Mouse (Mus musculus): ENCODE results near the gene Ccdc138. TPM values are rescaled to one million over a fixed set of nuclear protein-coding genes. Genes with fewer than 3 reads are reported as not detected.
A peak's percentile ranks its signal among the peaks of the same experiment; 100 is the strongest.

The Ccdc138 gene
- polyA plus RNA-seq, 1 experiment from 2014 or later, result 6.8 TPM

DNA sequence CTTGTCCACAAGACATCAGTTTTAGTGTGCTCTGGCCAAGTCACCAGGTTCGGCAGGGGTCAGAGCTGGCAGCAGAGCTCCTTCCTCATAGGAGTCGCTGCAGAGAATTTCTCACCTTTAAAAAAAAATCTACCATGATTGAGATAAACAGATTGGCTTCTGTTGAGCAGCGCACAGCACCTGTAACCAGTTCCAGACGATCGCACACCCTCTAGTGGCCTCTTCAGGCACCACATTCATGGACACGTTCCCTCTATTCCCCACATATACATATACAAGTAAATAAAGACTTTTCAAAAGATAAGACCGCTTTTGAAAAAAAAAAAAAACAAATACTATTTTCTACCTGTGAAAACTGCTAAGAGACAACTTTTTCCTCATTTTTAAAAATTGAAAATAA lies 61.4 kb downstream of the Ccdc138 start:
- 0 out of 2 replicates have a peak, but pooled peaks cover 3% of the 10 kb centered on the region for H3K4me1 ChIP-seq (ENCODE audit: control insufficient read depth, insufficient read depth, low read length)
- 29% methylated on average over 7 of the region's 7 CpGs for WGBS
- no peak overlapping the region for H3K9ac ChIP-seq (ENCODE audit: low read length)
- H3K27me3 ChIP-seq (ENCODE audit: control insufficient read depth, insufficient read depth, low read length), result no peaks in the 10 kb centered on the region
- no peaks in the 10 kb centered on the region for H3K9me3 ChIP-seq (replicated peaks; ENCODE audit: control insufficient read depth, low read length)
- ATAC-seq (ENCODE audit: insufficient read depth, low FRiP score), result no peak
- no peaks in the 10 kb centered on the region for H3K36me3 ChIP-seq (ENCODE audit: control insufficient read depth, insufficient read depth, low read length)
- no peak overlapping the region for H3K27ac ChIP-seq (ENCODE audit: low read length)
- no peak overlapping the region for H3K4me3 ChIP-seq (replicated peaks; ENCODE audit: low read length)
- no peak overlapping the region for H3K4me2 ChIP-seq (ENCODE audit: low read depth, low read length)

DNA sequence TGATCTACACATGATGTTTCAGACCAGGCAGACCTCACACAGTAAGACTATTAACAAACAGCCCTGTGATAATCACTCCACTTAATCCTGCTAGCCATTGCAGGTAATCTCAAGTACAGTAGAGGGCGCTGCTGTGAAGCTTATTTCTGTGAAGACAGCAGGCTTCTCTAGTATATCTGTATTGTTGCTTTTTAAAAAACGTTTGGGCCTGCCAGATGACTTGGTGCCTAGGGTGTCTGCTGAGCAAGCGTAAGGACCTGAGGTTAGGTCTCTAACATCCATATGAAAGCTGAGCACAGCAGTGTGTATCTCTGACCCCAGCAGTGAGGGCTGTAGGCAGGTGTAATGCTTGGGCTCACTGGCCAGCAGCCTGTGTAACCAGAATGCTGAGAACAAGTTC lies 62.2 kb downstream of the Ccdc138 start:
- 0 out of 2 replicates have a peak, but pooled peaks have one; percentile 47 for ATAC-seq (ENCODE audit: insufficient read depth, low FRiP score)
- H3K4me3 ChIP-seq (replicated peaks; ENCODE audit: low read length), result no peak overlapping the region
- 20% methylated on average over 3 of the region's 3 CpGs for WGBS

DNA sequence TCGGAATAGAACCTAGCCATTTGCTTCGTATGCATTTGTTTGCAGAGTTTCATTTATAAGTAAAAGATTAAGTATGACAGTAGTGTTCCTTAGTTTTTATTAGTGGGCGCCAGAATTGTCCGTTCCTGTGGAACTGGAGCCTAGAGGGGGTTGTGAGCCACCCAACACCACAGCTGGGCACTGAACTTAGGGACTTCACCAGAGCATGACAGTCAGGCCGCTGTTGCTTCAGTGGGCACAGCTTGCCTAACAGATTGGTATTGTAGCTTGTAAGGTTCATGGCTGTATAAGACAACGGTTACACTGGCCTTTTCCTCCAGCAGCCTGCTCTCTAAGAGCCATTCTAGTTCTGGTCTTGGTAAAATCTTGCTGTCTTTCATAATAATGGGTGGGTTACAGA lies 62.8 kb downstream of the Ccdc138 start:
- Histone ChIP-seq H3K27me3 (ENCODE audit: control insufficient read depth, insufficient read depth, low read length) (no peaks in the 10 kb centered on the region), H3K9me3 (replicated peaks; ENCODE audit: control insufficient read depth, low read length) (no peaks in the 10 kb centered on the region), H3K9ac (ENCODE audit: low read length) (no peak overlapping the region), H3K4me3 (replicated peaks; ENCODE audit: low read length) (no peak overlapping the region), H3K4me2 (ENCODE audit: low read depth, low read length) (no peak overlapping the region), H3K36me3 (ENCODE audit: control insufficient read depth, insufficient read depth, low read length) (no peaks in the 10 kb centered on the region), H3K4me1 (ENCODE audit: control insufficient read depth, insufficient read depth, low read length) (0 out of 2 replicates have a peak, but pooled peaks cover 3% of the 10 kb centered on the region), H3K27ac (ENCODE audit: low read length) (no peak overlapping the region)
- ATAC-seq (ENCODE audit: insufficient read depth, low FRiP score), result no peak
- 69% methylated on average over 6 of the region's 6 CpGs for WGBS

More for the DNA sequence above, 62.2 kb downstream of the Ccdc138 start:
- no peaks in the 10 kb centered on the region for H3K27me3 ChIP-seq (ENCODE audit: control insufficient read depth, insufficient read depth, low read length)
- no peaks in the 10 kb centered on the region for H3K36me3 ChIP-seq (ENCODE audit: control insufficient read depth, insufficient read depth, low read length)
- no peak overlapping the region for H3K9ac ChIP-seq (ENCODE audit: low read length)
- H3K4me1 ChIP-seq (ENCODE audit: control insufficient read depth, insufficient read depth, low read length), result 0 out of 2 replicates have a peak, but pooled peaks cover 3% of the 10 kb centered on the region
- no peaks in the 10 kb centered on the region for H3K9me3 ChIP-seq (replicated peaks; ENCODE audit: control insufficient read depth, low read length)
- no peak overlapping the region for H3K27ac ChIP-seq (ENCODE audit: low read length)
- H3K4me2 ChIP-seq (ENCODE audit: low read depth, low read length), result no peak overlapping the region

DNA sequence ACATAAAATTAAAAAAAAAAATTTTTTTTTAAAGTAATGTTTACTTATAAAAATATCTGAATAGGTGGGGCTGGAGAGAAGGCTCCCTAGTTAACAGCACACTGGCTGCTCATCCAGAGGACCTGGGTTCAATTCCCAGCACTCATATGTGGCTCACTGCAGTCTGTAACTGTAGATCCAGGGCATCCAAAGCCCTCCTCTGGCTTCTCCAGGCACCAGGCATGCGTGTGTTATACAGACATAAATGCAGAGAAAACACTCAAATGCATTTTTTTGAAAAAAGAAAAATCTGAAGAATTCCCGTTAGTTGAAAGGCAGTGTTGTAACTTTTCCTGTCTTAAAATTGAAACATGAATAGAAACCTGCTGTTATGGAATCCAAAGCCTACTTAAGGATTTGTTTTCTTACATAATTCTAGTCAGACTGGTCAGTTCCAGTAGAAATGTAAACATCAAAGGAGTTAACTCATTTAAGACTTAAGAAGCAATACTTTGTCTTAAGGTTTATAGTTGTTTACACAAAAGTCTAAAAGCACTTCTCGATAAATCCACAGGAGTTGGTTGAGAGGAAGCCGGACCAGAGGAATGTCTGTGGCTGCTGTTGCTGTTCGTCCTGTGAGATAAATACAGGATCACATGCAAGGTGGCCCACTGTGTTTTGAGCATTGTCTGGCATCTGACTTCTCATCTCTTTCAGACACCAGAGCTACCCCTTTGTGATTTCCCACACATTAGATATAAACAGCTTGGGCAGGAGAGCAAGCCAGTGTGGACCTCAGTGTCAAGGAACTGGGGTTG lies 87.9 kb downstream of the Ccdc138 start:
- Histone ChIP-seq H3K9ac (ENCODE audit: low read length) (no peak overlapping the region), H3K9me3 (replicated peaks; ENCODE audit: control insufficient read depth, low read length) (no peaks in the 10 kb centered on the region), H3K4me3 (replicated peaks; ENCODE audit: low read length) (no peak overlapping the region), H3K4me1 (ENCODE audit: control insufficient read depth, insufficient read depth, low read length) (no peaks in the 10 kb centered on the region), H3K4me2 (ENCODE audit: low read depth, low read length) (no peak overlapping the region), H3K27ac (ENCODE audit: low read length) (no peak overlapping the region), H3K36me3 (ENCODE audit: control insufficient read depth, insufficient read depth, low read length) (no peaks in the 10 kb centered on the region), H3K27me3 (ENCODE audit: control insufficient read depth, insufficient read depth, low read length) (no peaks in the 10 kb centered on the region)
- ATAC-seq (ENCODE audit: insufficient read depth, low FRiP score), result no peak
- WGBS, result 32% methylated on average over 5 of the region's 5 CpGs

DNA sequence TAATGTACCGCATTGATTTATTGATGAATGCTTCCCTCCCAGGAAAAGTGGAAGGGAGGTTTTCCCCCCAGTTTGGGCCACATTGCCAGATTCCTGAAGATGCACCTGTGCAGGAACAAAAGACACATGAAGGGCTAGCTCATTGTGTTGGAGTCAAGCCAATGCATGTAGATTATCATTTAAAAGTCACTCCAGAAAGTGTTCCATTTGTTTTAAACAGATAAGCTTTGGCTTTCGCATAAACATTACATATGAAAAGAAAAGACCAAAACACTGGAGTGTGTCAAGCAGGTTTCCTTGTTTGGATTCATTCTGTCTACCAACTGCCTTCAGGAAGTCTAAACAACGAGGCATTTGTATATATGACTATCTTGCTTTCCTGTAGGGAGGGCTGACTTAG lies 96.7 kb downstream of the Ccdc138 start:
- no peak overlapping the region for H3K4me2 ChIP-seq (ENCODE audit: low read depth, low read length)
- H3K4me1 ChIP-seq (ENCODE audit: control insufficient read depth, insufficient read depth, low read length), result no peaks in the 10 kb centered on the region
- no peak overlapping the region for H3K9ac ChIP-seq (ENCODE audit: low read length)
- WGBS, result 58% methylated on average over 3 of the region's 3 CpGs
- no peak overlapping the region for H3K27ac ChIP-seq (ENCODE audit: low read length)
- ATAC-seq (ENCODE audit: insufficient read depth, low FRiP score), result no peak
- no peaks in the 10 kb centered on the region for H3K36me3 ChIP-seq (ENCODE audit: control insufficient read depth, insufficient read depth, low read length)
- no peaks in the 10 kb centered on the region for H3K27me3 ChIP-seq (ENCODE audit: control insufficient read depth, insufficient read depth, low read length)
- H3K4me3 ChIP-seq (replicated peaks; ENCODE audit: low read length), result no peak overlapping the region
- no peaks in the 10 kb centered on the region for H3K9me3 ChIP-seq (replicated peaks; ENCODE audit: control insufficient read depth, low read length)

DNA sequence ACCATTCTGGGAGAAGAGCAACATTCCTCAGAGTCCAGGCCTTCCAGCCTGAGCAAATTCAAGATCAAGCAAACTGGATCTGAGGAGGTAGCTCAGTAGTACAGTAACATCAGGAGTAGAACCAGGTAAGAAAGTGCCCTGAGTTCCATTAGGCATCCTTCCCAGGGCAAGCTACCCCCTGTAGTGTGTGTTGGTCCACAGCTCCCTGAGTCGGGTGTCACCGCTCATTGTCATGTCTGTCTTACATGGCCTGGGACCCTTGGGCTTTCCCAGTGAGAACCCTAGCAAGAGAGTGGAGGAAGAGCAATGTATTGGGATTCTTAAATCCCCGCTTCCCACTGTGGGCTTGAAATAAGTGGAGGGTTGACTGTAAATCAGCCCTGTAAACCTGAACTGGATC lies 97.4 kb downstream of the Ccdc138 start:
- Histone ChIP-seq H3K36me3 (ENCODE audit: control insufficient read depth, insufficient read depth, low read length) (no peaks in the 10 kb centered on the region), H3K9me3 (replicated peaks; ENCODE audit: control insufficient read depth, low read length) (no peaks in the 10 kb centered on the region), H3K9ac (ENCODE audit: low read length) (no peak overlapping the region), H3K27ac (ENCODE audit: low read length) (no peak overlapping the region), H3K4me3 (replicated peaks; ENCODE audit: low read length) (no peak overlapping the region), H3K27me3 (ENCODE audit: control insufficient read depth, insufficient read depth, low read length) (no peaks in the 10 kb centered on the region), H3K4me2 (ENCODE audit: low read depth, low read length) (no peak overlapping the region), H3K4me1 (ENCODE audit: control insufficient read depth, insufficient read depth, low read length) (no peaks in the 10 kb centered on the region)
- 87% methylated on average over 3 of the region's 3 CpGs for WGBS
- no peak for ATAC-seq (ENCODE audit: insufficient read depth, low FRiP score)

DNA sequence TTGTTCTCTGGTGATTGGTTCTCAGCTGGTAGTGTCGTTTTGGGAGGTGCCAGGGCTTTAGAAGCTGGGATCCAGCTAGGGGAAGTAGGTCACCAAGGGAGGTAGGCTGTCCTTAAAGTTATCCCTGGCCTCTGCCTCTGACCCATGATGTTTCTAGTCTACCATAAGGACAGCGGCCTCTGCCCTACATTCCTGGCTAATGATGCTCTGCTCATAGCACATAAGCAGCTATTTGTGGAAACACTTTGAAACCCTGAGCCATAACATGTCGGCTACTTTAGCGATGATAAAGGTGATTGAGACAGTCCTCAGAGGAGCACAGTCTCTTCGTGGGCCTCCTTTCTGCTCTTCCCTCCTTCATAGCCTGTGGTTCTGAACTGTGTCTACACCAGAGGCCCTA lies 98.1 kb downstream of the Ccdc138 start:
- no peak for ATAC-seq (ENCODE audit: insufficient read depth, low FRiP score)
- no peak overlapping the region for H3K27ac ChIP-seq (ENCODE audit: low read length)
- H3K4me2 ChIP-seq (ENCODE audit: low read depth, low read length), result no peak overlapping the region
- WGBS, result 69% methylated on average over 5 of the region's 5 CpGs
- H3K9me3 ChIP-seq (replicated peaks; ENCODE audit: control insufficient read depth, low read length), result no peaks in the 10 kb centered on the region
- H3K4me3 ChIP-seq (replicated peaks; ENCODE audit: low read length), result no peak overlapping the region
- no peaks in the 10 kb centered on the region for H3K27me3 ChIP-seq (ENCODE audit: control insufficient read depth, insufficient read depth, low read length)
- no peaks in the 10 kb centered on the region for H3K4me1 ChIP-seq (ENCODE audit: control insufficient read depth, insufficient read depth, low read length)
- H3K36me3 ChIP-seq (ENCODE audit: control insufficient read depth, insufficient read depth, low read length), result no peaks in the 10 kb centered on the region
- no peak overlapping the region for H3K9ac ChIP-seq (ENCODE audit: low read length)

DNA sequence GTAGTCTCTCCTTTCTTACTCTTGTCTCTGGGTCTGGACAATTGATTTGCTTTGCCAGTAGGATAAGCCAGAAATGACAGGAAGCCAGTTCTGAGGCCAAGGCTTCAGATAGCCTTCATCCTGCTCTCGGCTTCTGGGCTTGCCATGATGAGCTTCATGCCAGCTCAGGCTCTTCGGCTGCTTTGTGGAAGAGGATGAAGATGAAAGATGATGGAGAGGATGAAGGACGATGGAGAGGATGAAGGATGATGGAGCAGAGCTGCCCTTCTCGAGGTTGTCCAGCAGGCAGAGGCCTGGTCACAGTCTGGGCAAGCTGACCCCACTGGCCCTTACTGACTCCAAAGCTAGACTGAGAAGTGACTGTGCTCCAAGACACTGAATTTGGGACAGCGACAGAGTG lies 102.4 kb downstream of the Ccdc138 start:
- WGBS, result 90% methylated on average over 5 of the region's 5 CpGs

DNA sequence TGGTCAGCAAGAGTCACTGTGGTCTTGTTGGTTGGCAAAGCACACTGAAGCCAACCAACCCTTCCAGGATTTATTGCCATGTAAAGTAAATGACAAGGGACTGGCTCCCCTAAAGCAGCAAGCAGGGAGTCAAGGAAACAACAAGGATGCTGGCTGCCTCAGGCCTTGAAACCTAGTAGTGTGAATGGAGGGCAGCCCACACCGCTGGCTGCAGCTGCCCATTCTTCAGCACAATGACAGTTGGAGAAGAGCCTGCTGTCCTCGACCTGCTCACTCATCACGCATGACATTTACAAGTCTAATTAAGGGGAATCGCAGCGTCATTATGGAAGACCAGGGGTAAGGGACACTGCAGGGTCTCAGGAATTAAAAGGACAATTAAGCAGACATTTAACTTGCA lies 103.2 kb downstream of the Ccdc138 start:
- no peak overlapping the region for H3K4me3 ChIP-seq (replicated peaks; ENCODE audit: low read length)
- no peak overlapping the region for H3K4me2 ChIP-seq (ENCODE audit: low read depth, low read length)
- H3K27me3 ChIP-seq (ENCODE audit: control insufficient read depth, insufficient read depth, low read length), result no peaks in the 10 kb centered on the region
- H3K9ac ChIP-seq (ENCODE audit: low read length), result no peak overlapping the region
- H3K4me1 ChIP-seq (ENCODE audit: control insufficient read depth, insufficient read depth, low read length), result no peaks in the 10 kb centered on the region
- WGBS, result 26% methylated on average over 5 of the region's 5 CpGs
- H3K27ac ChIP-seq (ENCODE audit: low read length), result 0 out of 2 replicates have a peak overlapping the region, but pooled peaks have one; percentile 28
- no peaks in the 10 kb centered on the region for H3K9me3 ChIP-seq (replicated peaks; ENCODE audit: control insufficient read depth, low read length)
- H3K36me3 ChIP-seq (ENCODE audit: control insufficient read depth, insufficient read depth, low read length), result no peaks in the 10 kb centered on the region
- ATAC-seq (ENCODE audit: insufficient read depth, low FRiP score), result no peak

More for the DNA sequence above, 102.4 kb downstream of the Ccdc138 start:
- Histone ChIP-seq H3K4me1 (ENCODE audit: control insufficient read depth, insufficient read depth, low read length) (no peaks in the 10 kb centered on the region), H3K4me3 (replicated peaks; ENCODE audit: low read length) (no peak overlapping the region), H3K27ac (ENCODE audit: low read length) (no peak overlapping the region), H3K27me3 (ENCODE audit: control insufficient read depth, insufficient read depth, low read length) (no peaks in the 10 kb centered on the region), H3K9ac (ENCODE audit: low read length) (no peak overlapping the region), H3K9me3 (replicated peaks; ENCODE audit: control insufficient read depth, low read length) (no peaks in the 10 kb centered on the region), H3K4me2 (ENCODE audit: low read depth, low read length) (no peak overlapping the region), H3K36me3 (ENCODE audit: control insufficient read depth, insufficient read depth, low read length) (no peaks in the 10 kb centered on the region)
- ATAC-seq (ENCODE audit: insufficient read depth, low FRiP score), result no peak

All from stomach, embryonic 16.5 days (tissue).